Mouse (Mus musculus) MEL (cell line): ENCODE measurements around the gene Smyd5.

Experiments used
- BHLHE40 ChIP-seq: IDR thresholded peaks from 2 replicates; pipeline ENCODE4 v1.6.1; 2012; ENCODE audit warnings: low read depth, mild to moderate bottlenecking, inconsistent platforms, low read length, improper control_type of control experiment, borderline replicate concordance
- CHD2 ChIP-seq: IDR thresholded peaks from 2 replicates; pipeline ENCODE4 v1.6.1; 2011; ENCODE audit warnings: low read length, improper control_type of control experiment
- CTCF ChIP-seq, 3 experiments: IDR thresholded peaks in 2 of 3; conservative IDR thresholded peaks in 1 of 3; 2 replicates each; pipeline ENCODE4 v1.5.1; 2011 to 2012; ENCODE audit warnings: low read length in 3 of 3, low read depth in 2 of 3, mild to moderate bottlenecking in 2 of 3, improper control_type of control experiment in 1 of 3, inconsistent platforms in 1 of 3, mixed read lengths in 1 of 3, moderate library complexity in 1 of 3; ENCODE audit not compliant: control insufficient read depth in 1 of 3, insufficient read depth in 1 of 3, poor library complexity in 1 of 3, severe bottlenecking in 1 of 3
- NELFE ChIP-seq: IDR thresholded peaks from 2 replicates; pipeline ENCODE4 v1.6.1; 2011; ENCODE audit warnings: low read depth, low read length, improper control_type of control experiment
- POLR2A ChIP-seq, 2 experiments: IDR thresholded peaks; 2 replicates each; pipeline ENCODE4 v1.6.1; 2011 to 2012; ENCODE audit warnings: low read length in 2 of 2, mild to moderate bottlenecking in 2 of 2, control low read depth in 1 of 2, improper control_type of control experiment in 1 of 2, low read depth in 1 of 2, moderate library complexity in 1 of 2; ENCODE audit not compliant: control insufficient read depth in 1 of 2, insufficient read depth in 1 of 2, poor library complexity in 1 of 2
- SIN3A ChIP-seq: IDR thresholded peaks from 2 replicates; pipeline ENCODE4 v1.6.1; 2012; ENCODE audit warnings: low read length, improper control_type of control experiment, inconsistent platforms
- TBP ChIP-seq: IDR thresholded peaks from 2 replicates; pipeline ENCODE4 v1.8.0; 2011; ENCODE audit warnings: low read depth, low read length, improper control_type of control experiment
- TCF12 ChIP-seq: IDR thresholded peaks from 2 replicates; pipeline ENCODE4 v1.6.1; 2014; ENCODE audit warnings: low read depth, mild to moderate bottlenecking, inconsistent platforms, low read length, improper control_type of control experiment, moderate library complexity
- ZKSCAN1 ChIP-seq: IDR thresholded peaks from 2 replicates; pipeline ENCODE4 v1.6.1; 2012; ENCODE audit warnings: low read depth, mild to moderate bottlenecking, inconsistent platforms, low read length, improper control_type of control experiment, moderate library complexity
- ZMIZ1 ChIP-seq: IDR thresholded peaks from 2 replicates; pipeline ENCODE4 v1.6.1; 2012; ENCODE audit warnings: low read depth, mild to moderate bottlenecking, inconsistent platforms, low read length, improper control_type of control experiment, moderate library complexity

DNA sequence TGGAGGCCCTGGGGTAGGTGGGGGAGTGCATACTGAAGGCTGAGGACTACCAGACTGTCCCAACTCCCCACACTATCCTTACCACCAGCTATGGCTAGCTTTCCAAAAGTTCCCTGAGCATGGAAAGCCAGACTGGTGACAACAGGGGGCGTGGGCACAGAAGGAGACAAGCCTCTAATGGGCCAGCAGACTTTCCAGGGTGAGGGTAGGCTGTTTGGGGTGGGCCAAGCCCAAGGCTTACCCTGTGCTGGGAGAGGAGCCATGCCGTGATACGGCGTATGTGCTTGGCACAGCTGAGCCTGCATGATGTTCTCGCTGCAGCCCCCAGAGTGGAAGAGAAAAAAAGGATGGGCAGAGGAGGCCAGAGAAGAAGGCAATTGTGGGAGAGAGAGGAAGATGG lies 48.2 kb downstream of the Smyd5 start:
- TF ChIP-seq CTCF (IDR thresholded peaks at IDR 0.05 in 2 of 3, conservative IDR thresholded peaks at IDR 0.05 in 1 of 3; ENCODE audit: control insufficient read depth in 1 of 3, insufficient read depth in 1 of 3, low read depth in 2 of 3, low read length in 3 of 3, poor library complexity in 1 of 3, severe bottlenecking in 1 of 3) (no peak), POLR2A (IDR thresholded peaks at IDR 0.05; ENCODE audit: control insufficient read depth in 1 of 2, insufficient read depth in 1 of 2, low read depth in 1 of 2, low read length in 2 of 2, poor library complexity in 1 of 2) (no peak), ZMIZ1 (no peak), TBP (no peak), BHLHE40 (no peak), NELFE (no peak), SIN3A (no peak), CHD2 (no peak), TCF12 (no peak), ZKSCAN1 (no peak)
